In the genomic region with DNA sequence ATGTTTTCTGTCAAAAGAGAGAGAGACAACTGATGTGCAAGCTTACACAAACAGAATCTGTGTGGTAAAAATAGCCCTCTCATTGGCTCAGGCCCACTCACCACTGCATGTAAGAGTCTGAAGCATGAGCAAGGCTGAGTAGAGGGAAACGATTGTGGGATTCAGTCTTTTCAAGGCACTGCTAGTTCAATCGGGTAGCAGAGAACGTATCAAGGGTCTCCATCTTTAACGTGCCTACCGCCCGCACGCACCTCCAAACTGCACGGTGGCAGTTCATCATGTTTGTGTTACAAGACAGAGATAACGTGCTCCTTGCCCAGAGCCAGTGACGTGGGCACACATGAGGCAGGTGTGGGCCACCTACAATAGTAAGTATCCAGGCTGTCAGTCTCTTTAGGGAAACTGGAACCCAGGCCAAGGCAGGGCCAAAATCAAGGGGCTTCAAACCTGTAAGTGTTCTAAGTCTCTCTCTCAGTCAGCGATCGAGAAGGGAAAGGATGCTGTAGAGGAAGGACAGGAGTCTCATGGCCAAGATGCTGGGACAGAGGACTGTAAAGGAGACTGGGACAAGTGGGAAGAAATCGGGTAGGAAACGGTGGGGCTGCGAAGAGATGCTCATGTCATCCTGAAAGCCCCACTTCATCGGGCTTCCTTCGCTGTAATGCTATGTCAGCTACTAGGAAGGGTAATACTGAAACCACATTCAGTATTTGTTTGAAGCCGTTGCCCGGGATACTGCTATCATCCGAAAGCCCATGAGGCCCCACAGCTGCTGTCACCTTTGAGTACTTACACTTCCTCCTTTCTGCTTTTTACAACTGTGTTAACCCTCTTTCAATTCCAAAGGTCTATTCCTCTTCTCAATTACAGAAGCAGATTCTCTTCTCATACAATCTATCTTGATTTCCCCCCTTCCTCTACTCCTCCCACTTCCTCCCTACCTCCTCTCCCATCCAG, we compare ENCODE assay signal across 8 mouse cellular contexts. TPM values are rescaled to one million over a fixed set of nuclear protein-coding genes. Genes with fewer than 3 reads are reported as not detected.
A peak's percentile ranks its signal among the peaks of the same experiment; 100 is the strongest.
DNase-seq lines count a peak whose midpoint lies in the region.

No protein-coding gene starts in this region.

- peak; percentile 15 for DNase-seq in layer of hippocampus, adult 11-12 months (ENCODE audit: low spot score)
- no peak for DNase-seq in layer of hippocampus, postnatal 10 days (ENCODE audit: low spot score in 2 of 2)
- peak; percentile 95 for DNase-seq in heart, adult 11 months
- DNase-seq in kidney, postnatal 4 days, result peak; percentile 12 to 13
- DNase-seq in skeletal muscle tissue, adult 2 months (ENCODE audit: low read depth, low spot score), result peak; percentile 49
- no peak for DNase-seq in cerebellum, adult 18-20 months
- no peak for DNase-seq in layer of hippocampus, postnatal 14 days (ENCODE audit: low spot score in 2 of 2)
- no peak for DNase-seq in MN1 (ENCODE audit: low spot score)

RNA-seq across cellular contexts. Expression of a gene that starts 14.3 kb away (rescaled TPM):
- 1 to 10 TPM; 2.6 to 2.7 TPM for total RNA-seq in layer of hippocampus, postnatal 10 days (2021)
- 1 to 10 TPM; 1.9 to 2.1 TPM for total RNA-seq in layer of hippocampus, postnatal 14 days (2021)

Comparison
In these comparisons a context has a peak if more than half of its experiments do, and no peak if none do; other contexts are left out.
1. DNase-seq: peak in layer of hippocampus, adult 11-12 months (single experiment), heart, adult 11 months (single experiment), kidney, postnatal 4 days (2 of 2) and skeletal muscle tissue, adult 2 months (single experiment); none in layer of hippocampus, postnatal 10 days (0 of 2), cerebellum, adult 18-20 months (0 of 2), layer of hippocampus, postnatal 14 days (0 of 2) and MN1 (single experiment).